Mouse (Mus musculus): ENCODE results near the gene Klhdc3. TPM values are rescaled to one million over a fixed set of nuclear protein-coding genes. Genes with fewer than 3 reads are reported as not detected.

Klhdc3 gene
- polyA plus RNA-seq, 1 experiment, result 83.9 TPM

Other genes starting within 250 kb of the Klhdc3 start
- gene Slc22a7, start 242.5 kb downstream of the Klhdc3 start, polyA plus RNA-seq (2012; rRNA removed), result 0.10 TPM in 1 of 2 replicates, not detected in the other
- 0.43 and 0.56 TPM in 2 replicates for gene Ttbk1, start 193.2 kb downstream of the Klhdc3 start, polyA plus RNA-seq (2012; rRNA removed)
- 1.4 and 3.4 TPM in 2 replicates for gene Dnph1, start 184.2 kb downstream of the Klhdc3 start, polyA plus RNA-seq (2012; rRNA removed)
- gene Cul9, start 134.5 kb downstream of the Klhdc3 start, polyA plus RNA-seq (2012; rRNA removed), result 29.7 and 30.8 TPM in 2 replicates
- gene Srf, start 124.7 kb downstream of the Klhdc3 start, polyA plus RNA-seq (2012; rRNA removed), result 96.7 and 114 TPM in 2 replicates
- gene Ptk7, start 51.4 kb downstream of the Klhdc3 start, polyA plus RNA-seq (2012; rRNA removed), result 15.7 and 22.4 TPM in 2 replicates
- gene Klc4, start 34.9 kb downstream of the Klhdc3 start, polyA plus RNA-seq (2012; rRNA removed), result 20.2 and 20.7 TPM in 2 replicates
- gene Mrpl2, start 34.7 kb downstream of the Klhdc3 start, polyA plus RNA-seq (2012; rRNA removed), result 60.3 and 67.8 TPM in 2 replicates
- gene Cul7, start 30.6 kb downstream of the Klhdc3 start, polyA plus RNA-seq (2012; rRNA removed), result 42.4 and 51.2 TPM in 2 replicates
- gene Rrp36, start 6.6 kb downstream of the Klhdc3 start, polyA plus RNA-seq (2012; rRNA removed), result 32.6 and 33.5 TPM in 2 replicates
- 82.6 and 97.0 TPM in 2 replicates for gene Mea1, start 2.1 kb downstream of the Klhdc3 start, polyA plus RNA-seq (2012; rRNA removed)
- gene Ppp2r5d, start 24.2 kb upstream of the Klhdc3 start, polyA plus RNA-seq (2012; rRNA removed), result 44.3 and 44.5 TPM in 2 replicates
- 39.0 and 42.4 TPM in 2 replicates for gene Pex6, start 30.5 kb upstream of the Klhdc3 start, polyA plus RNA-seq (2012; rRNA removed)
- 12.3 and 16.7 TPM in 2 replicates for gene Gnmt, start 48.3 kb upstream of the Klhdc3 start, polyA plus RNA-seq (2012; rRNA removed)
- 59.9 and 60.0 TPM in 2 replicates for gene Cnpy3, start 71.3 kb upstream of the Klhdc3 start, polyA plus RNA-seq (2012; rRNA removed)
- gene Ptcra, start 82.8 kb upstream of the Klhdc3 start, polyA plus RNA-seq (2012; rRNA removed), result not detected in 2 replicates
- 177 and 185 TPM in 2 replicates for gene 2310039H08Rik, start 91.7 kb upstream of the Klhdc3 start, polyA plus RNA-seq (2012; rRNA removed)
- gene Rpl7l1, start 101.8 kb upstream of the Klhdc3 start, polyA plus RNA-seq (2012; rRNA removed), result 21.7 and 27.0 TPM in 2 replicates
- gene Bicral, start 177.6 kb upstream of the Klhdc3 start, polyA plus RNA-seq (2012; rRNA removed), result 7.5 and 18.0 TPM in 2 replicates
- gene Tbcc, start 209.8 kb upstream of the Klhdc3 start, polyA plus RNA-seq (2012; rRNA removed), result 25.3 and 29.6 TPM in 2 replicates
- not detected in 2 replicates for gene Prph2, start 229.5 kb upstream of the Klhdc3 start, polyA plus RNA-seq (2012; rRNA removed)

All from gonadal fat pad, adult 2 months (tissue).